Mouse (Mus musculus): ENCODE measurements around the gene Mmp19. TPM values are rescaled to one million over a fixed set of nuclear protein-coding genes. Genes with fewer than 3 reads are reported as not detected.

Mmp19 gene
- polyA plus RNA-seq, 1 experiment from 2014 or later = 0.73 TPM

DNA sequence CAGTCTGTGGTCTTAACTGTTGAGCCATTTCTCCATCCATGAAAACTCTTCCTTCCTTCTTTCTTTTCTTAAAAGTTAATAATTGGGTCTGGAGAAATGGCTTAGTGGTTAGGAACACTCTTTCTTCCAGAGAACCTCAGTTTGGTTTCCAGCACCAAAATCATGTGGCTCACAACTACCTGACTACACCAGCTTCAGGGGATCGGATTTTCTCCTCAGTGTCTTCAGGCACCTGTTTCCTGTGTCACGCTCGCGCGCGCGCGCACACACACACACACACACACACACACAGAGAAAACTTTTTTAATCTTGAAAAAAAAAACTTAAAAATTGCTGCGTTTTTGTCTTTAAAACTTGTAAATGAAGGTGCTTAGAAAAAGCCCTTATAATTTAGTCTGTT is 33.1 kb downstream of the Mmp19 start:
- H3K9me3 ChIP-seq = no peaks in the 10 kb centered on the region
- no peak overlapping the region for H3K4me3 ChIP-seq
- WGBS = 98% methylated on average over 9 of the region's 9 CpGs
- no peak overlapping the region for H3K9ac ChIP-seq
- peaks cover 20% of the 10 kb centered on the region for H3K4me1 ChIP-seq (replicated peaks)
- no peaks in the 10 kb centered on the region for H3K27me3 ChIP-seq
- H3K27ac ChIP-seq (replicated peaks) = no peak overlapping the region
- H3K36me3 ChIP-seq = peaks cover 11% of the 10 kb centered on the region
- ATAC-seq (ENCODE audit: low FRiP score, low read depth) = no peak
- H3K4me2 ChIP-seq = no peak overlapping the region

DNA sequence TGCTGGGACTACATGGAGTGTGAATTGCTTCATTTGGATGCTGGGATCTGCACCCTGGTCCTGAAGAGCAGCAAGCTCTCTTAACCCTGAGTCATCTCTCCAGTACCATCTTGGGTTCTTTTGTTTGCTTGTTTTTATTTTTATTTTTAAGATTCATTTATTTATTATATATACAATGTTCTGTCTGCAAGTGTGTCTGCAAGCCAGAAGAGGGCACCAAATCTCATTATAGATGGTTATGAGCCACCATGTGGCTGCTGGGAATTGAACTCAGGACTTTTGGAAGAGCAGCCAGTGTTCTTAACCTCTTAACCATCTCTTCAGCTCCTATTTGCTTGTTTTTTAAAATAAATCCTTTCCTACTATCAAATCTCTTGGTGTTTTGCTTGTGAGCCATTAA is 46.7 kb downstream of the Mmp19 start:
- Histone ChIP-seq H3K27ac (replicated peaks) (no peak overlapping the region), H3K9me3 (no peaks in the 10 kb centered on the region), H3K9ac (no peak overlapping the region), H3K4me1 (replicated peaks) (no peaks in the 10 kb centered on the region), H3K36me3 (peaks cover 58% of the 10 kb centered on the region), H3K27me3 (no peaks in the 10 kb centered on the region), H3K4me2 (no peak overlapping the region), H3K4me3 (no peak overlapping the region)
- no peak for ATAC-seq (ENCODE audit: low FRiP score, low read depth)

DNA sequence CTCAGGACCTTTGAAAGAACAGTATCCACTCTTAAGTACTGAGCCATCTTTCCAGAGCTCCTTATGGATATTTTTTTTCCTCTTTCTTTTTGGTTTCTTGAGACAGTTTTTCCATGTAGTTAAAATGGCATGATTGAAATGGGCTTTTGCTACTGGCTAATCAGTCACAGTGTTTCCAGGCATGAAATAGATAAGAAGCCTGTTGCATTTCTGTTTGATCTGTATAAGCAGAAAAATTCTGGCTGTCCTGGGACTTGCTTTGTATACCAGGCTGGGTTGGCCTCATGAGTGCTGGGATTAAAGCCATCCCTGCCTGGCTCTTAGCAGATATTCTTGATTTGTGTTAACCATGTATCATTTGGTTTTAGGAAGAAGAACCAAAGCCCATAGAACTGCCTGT is 48.7 kb downstream of the Mmp19 start:
- Histone ChIP-seq H3K27ac (replicated peaks) (no peak overlapping the region), H3K27me3 (no peaks in the 10 kb centered on the region), H3K4me1 (replicated peaks) (no peaks in the 10 kb centered on the region), H3K36me3 (peaks cover 58% of the 10 kb centered on the region), H3K4me3 (no peak overlapping the region), H3K9ac (no peak overlapping the region), H3K9me3 (no peaks in the 10 kb centered on the region), H3K4me2 (no peak overlapping the region)
- no peak for ATAC-seq (ENCODE audit: low FRiP score, low read depth)

DNA sequence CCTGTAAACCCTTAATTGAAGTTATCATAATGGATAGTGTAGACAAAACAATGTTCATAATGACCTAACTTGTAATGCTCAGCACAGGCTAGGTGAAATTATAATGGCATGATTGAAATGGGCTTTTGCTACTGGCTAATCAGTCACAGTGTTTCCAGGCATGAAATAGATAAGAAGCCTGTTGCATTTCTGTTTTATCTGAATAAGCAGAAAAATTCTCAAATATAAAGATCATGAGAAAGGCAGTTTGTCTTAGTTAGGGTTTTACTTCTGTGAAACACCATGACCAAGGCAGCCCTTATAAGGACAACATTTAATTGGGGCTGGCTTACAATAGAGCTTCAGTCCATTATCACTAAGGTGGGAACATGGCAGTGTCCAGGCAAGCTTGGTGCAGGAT is 49.9 kb downstream of the Mmp19 start:
- Histone ChIP-seq H3K36me3 (peaks cover 50% of the 10 kb centered on the region), H3K27ac (replicated peaks) (no peak overlapping the region)

DNA sequence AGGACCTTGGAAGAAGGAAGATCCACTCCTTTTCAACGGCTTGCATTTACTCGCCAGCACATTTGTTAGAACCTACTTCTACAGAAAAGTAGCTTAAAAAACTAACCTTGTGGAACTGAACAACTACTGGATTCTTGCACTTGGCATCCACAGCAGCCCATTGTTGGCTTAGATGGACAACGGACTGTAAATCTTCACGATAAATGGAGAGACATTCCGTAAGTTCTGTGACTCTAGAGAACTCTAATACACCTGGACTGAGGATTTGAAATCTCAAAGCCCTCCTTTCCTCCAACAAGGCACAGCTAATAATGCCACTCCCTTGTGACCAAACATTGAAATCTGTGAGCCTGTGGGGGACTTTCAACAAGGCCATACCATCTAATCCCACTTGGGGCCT is 52.5 kb downstream of the Mmp19 start:
- ATAC-seq (ENCODE audit: low FRiP score, low read depth) = no peak
- no peak overlapping the region for H3K9ac ChIP-seq
- H3K4me3 ChIP-seq = no peak overlapping the region
- peaks cover 43% of the 10 kb centered on the region for H3K36me3 ChIP-seq
- H3K9me3 ChIP-seq = no peaks in the 10 kb centered on the region
- no peaks in the 10 kb centered on the region for H3K27me3 ChIP-seq
- H3K4me1 ChIP-seq (replicated peaks) = no peaks in the 10 kb centered on the region
- no peak overlapping the region for H3K27ac ChIP-seq (replicated peaks)
- H3K4me2 ChIP-seq = no peak overlapping the region
- WGBS = 95% methylated on average over 5 of the region's 5 CpGs

More for the DNA sequence above, 49.9 kb downstream of the Mmp19 start:
- Histone ChIP-seq H3K27me3 (no peaks in the 10 kb centered on the region), H3K9ac (no peak overlapping the region), H3K4me1 (replicated peaks) (no peaks in the 10 kb centered on the region), H3K9me3 (no peaks in the 10 kb centered on the region), H3K4me2 (no peak overlapping the region), H3K4me3 (no peak overlapping the region)
- no peak for ATAC-seq (ENCODE audit: low FRiP score, low read depth)

DNA sequence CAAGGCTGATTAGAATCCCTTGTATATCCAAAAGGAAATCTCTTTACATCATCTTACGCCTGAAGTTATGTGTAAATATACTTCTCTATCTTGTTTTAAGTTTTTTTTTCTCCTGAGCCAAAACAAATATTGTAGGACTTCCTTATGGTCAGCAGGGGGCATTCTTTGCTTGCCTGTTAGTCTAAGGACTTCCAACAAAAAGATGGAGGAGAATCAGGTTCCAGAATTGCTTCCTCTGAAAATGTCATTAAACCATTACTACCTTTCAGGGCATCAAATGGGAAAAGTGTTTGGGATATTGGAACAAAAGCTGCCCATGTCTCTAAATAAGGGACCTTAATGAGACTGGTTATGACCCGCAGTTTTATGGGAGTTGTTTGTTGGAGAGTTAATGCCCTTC is 54.8 kb downstream of the Mmp19 start:
- no peaks in the 10 kb centered on the region for H3K9me3 ChIP-seq
- no peak overlapping the region for H3K4me2 ChIP-seq
- WGBS = 78% methylated on average over 2 of the region's 2 CpGs
- H3K27ac ChIP-seq (replicated peaks) = 0 out of 2 replicates have a peak overlapping the region, but pooled peaks have one; percentile 31
- H3K27me3 ChIP-seq = no peaks in the 10 kb centered on the region
- no peaks in the 10 kb centered on the region for H3K4me1 ChIP-seq (replicated peaks)
- H3K36me3 ChIP-seq = peaks cover 56% of the 10 kb centered on the region
- H3K4me3 ChIP-seq = no peak overlapping the region
- H3K9ac ChIP-seq = no peak overlapping the region
- ATAC-seq (ENCODE audit: low FRiP score, low read depth) = no peak

DNA sequence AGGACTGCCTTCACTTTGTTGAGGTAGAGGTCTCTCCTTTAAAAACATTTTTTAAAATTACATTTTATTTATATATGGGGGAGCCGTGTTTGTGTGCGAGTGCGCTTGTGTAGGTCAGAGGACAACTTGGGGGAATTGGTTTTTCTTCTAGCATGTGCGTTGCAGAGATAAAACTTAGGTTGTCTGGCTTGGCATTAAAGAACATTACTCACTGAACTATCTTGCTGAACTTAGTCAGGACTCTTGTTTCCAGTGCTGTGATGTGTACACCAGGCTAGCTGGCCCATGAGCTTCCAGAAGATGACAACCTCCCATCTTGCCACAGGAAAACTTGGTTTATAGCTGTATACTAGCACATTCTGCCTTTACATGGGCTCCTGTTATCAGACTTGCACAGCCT is 56.0 kb downstream of the Mmp19 start:
- H3K4me3 ChIP-seq = no peak overlapping the region
- no peak overlapping the region for H3K4me2 ChIP-seq
- H3K9ac ChIP-seq = no peak overlapping the region
- peaks cover 50% of the 10 kb centered on the region for H3K36me3 ChIP-seq
- H3K27me3 ChIP-seq = no peaks in the 10 kb centered on the region
- 98% methylated on average over 4 of the region's 4 CpGs for WGBS
- no peak for ATAC-seq (ENCODE audit: low FRiP score, low read depth)
- no peaks in the 10 kb centered on the region for H3K9me3 ChIP-seq
- H3K27ac ChIP-seq (replicated peaks) = no peak overlapping the region
- H3K4me1 ChIP-seq (replicated peaks) = no peaks in the 10 kb centered on the region

DNA sequence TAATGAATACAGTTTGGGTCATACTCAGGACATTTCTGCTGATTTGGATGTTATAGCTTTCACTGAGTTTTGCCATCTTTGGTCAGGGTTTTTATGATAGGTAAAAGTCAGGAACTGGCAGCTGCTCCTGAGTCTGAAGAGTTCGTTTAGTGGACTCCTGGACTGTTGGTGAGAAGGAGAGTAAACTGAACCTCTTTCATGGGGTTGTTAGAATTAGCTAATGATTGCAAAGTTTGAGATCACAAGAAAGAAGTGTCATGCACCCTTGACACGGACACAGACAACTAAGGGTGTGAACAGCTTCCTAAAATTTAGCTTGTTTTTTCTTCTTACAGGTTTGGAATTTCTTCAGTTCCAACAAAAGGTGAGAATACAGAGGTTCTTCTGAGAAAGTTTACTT is 57.7 kb downstream of the Mmp19 start:
- WGBS = 85% methylated on average over 2 of the region's 2 CpGs
- ATAC-seq (ENCODE audit: low FRiP score, low read depth) = no peak
- Histone ChIP-seq H3K27ac (replicated peaks) (no peak overlapping the region), H3K4me3 (no peak overlapping the region), H3K27me3 (no peaks in the 10 kb centered on the region), H3K9ac (no peak overlapping the region), H3K9me3 (no peaks in the 10 kb centered on the region), H3K4me1 (replicated peaks) (no peaks in the 10 kb centered on the region), H3K4me2 (no peak overlapping the region), H3K36me3 (peaks cover 42% of the 10 kb centered on the region)

DNA sequence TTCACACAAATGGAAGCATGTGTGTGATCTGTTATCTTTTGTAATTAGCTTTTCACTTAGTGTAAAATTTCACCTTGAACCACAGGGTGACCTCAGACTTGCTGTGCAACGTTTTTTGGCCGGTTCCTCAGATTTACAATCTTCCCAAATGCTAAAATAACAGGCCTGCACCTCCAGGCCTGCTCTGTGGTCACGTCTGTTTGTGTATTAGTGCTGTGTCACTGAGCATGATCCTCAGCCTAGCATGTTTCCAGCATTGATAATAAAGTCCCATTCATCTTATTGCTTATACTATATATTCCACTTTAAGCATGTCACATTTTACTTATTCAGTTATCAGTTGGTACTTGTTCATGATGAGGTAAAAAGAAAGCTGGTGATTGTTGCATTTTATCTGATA is 59.6 kb downstream of the Mmp19 start:
- Histone ChIP-seq H3K9ac (no peak overlapping the region), H3K36me3 (peaks cover 44% of the 10 kb centered on the region), H3K4me3 (no peak overlapping the region), H3K27me3 (no peaks in the 10 kb centered on the region), H3K4me2 (no peak overlapping the region), H3K27ac (replicated peaks) (no peak overlapping the region), H3K9me3 (no peaks in the 10 kb centered on the region), H3K4me1 (replicated peaks) (no peaks in the 10 kb centered on the region)
- ATAC-seq (ENCODE audit: low FRiP score, low read depth) = no peak
- 72% methylated on average over 3 of the region's 3 CpGs for WGBS

Other genes with a start within 250 kb of the Mmp19 start
- gene Zc3h10, start 243.1 kb upstream of the Mmp19 start, polyA plus RNA-seq (2015; fragmentation: Nextera tagmentation; extraction: Ambion mirVana) = 18.2 and 20.0 TPM in 2 replicates
- gene Rpl41, start 241.6 kb upstream of the Mmp19 start, polyA plus RNA-seq (2015; fragmentation: Nextera tagmentation; extraction: Ambion mirVana) = 2,263 and 2,497 TPM in 2 replicates
- gene Pa2g4, start 224.9 kb upstream of the Mmp19 start, polyA plus RNA-seq (2015; fragmentation: Nextera tagmentation; extraction: Ambion mirVana) = 125 and 127 TPM in 2 replicates
- 1.2 and 2.1 TPM in 2 replicates for gene Erbb3, start 201.3 kb upstream of the Mmp19 start, polyA plus RNA-seq (2015; fragmentation: Nextera tagmentation; extraction: Ambion mirVana)
- gene Rps26, start 164.2 kb upstream of the Mmp19 start, polyA plus RNA-seq (2015; fragmentation: Nextera tagmentation; extraction: Ambion mirVana) = 359 and 409 TPM in 2 replicates
- gene Ikzf4, start 144.9 kb upstream of the Mmp19 start, polyA plus RNA-seq (2015; fragmentation: Nextera tagmentation; extraction: Ambion mirVana) = 15.1 and 18.3 TPM in 2 replicates
- gene Suox, start 116.8 kb upstream of the Mmp19 start, polyA plus RNA-seq (2015; fragmentation: Nextera tagmentation; extraction: Ambion mirVana) = 14.5 TPM in 2 replicates
- 113 and 121 TPM in 2 replicates for gene Rab5b, start 94.6 kb upstream of the Mmp19 start, polyA plus RNA-seq (2015; fragmentation: Nextera tagmentation; extraction: Ambion mirVana)
- gene Pmel, start 86.7 kb upstream of the Mmp19 start, polyA plus RNA-seq (2015; fragmentation: Nextera tagmentation; extraction: Ambion mirVana) = 0.62 and 1.1 TPM in 2 replicates
- 22.4 and 23.5 TPM in 2 replicates for gene Cdk2, start 85.9 kb upstream of the Mmp19 start, polyA plus RNA-seq (2015; fragmentation: Nextera tagmentation; extraction: Ambion mirVana)
- 7.7 and 8.9 TPM in 2 replicates for gene Dgka, start 46.1 kb upstream of the Mmp19 start, polyA plus RNA-seq (2015; fragmentation: Nextera tagmentation; extraction: Ambion mirVana)
- 44.5 and 47.0 TPM in 2 replicates for gene Pym1, start 43.0 kb upstream of the Mmp19 start, polyA plus RNA-seq (2015; fragmentation: Nextera tagmentation; extraction: Ambion mirVana)
- 50.5 and 51.9 TPM in 2 replicates for gene Dnajc14, start 13.2 kb downstream of the Mmp19 start, polyA plus RNA-seq (2015; fragmentation: Nextera tagmentation; extraction: Ambion mirVana)
- 17.0 and 19.9 TPM in 2 replicates for gene Tmem198b, start 13.5 kb downstream of the Mmp19 start, polyA plus RNA-seq (2015; fragmentation: Nextera tagmentation; extraction: Ambion mirVana)
- gene Sarnp, start 26.4 kb downstream of the Mmp19 start, polyA plus RNA-seq (2015; fragmentation: Nextera tagmentation; extraction: Ambion mirVana) = 146 and 151 TPM in 2 replicates
- gene Ormdl2, start 30.7 kb downstream of the Mmp19 start, polyA plus RNA-seq (2015; fragmentation: Nextera tagmentation; extraction: Ambion mirVana) = 28.1 and 28.8 TPM in 2 replicates
- gene Gdf11, start 100.8 kb downstream of the Mmp19 start, polyA plus RNA-seq (2015; fragmentation: Nextera tagmentation; extraction: Ambion mirVana) = 8.6 and 8.9 TPM in 2 replicates
- gene Cd63, start 110.1 kb downstream of the Mmp19 start, polyA plus RNA-seq (2015; fragmentation: Nextera tagmentation; extraction: Ambion mirVana) = 262 and 274 TPM in 2 replicates
- 20.9 and 22.1 TPM in 2 replicates for gene Rdh5, start 132.0 kb downstream of the Mmp19 start, polyA plus RNA-seq (2015; fragmentation: Nextera tagmentation; extraction: Ambion mirVana)
- 266 and 268 TPM in 2 replicates for gene Bloc1s1, start 133.1 kb downstream of the Mmp19 start, polyA plus RNA-seq (2015; fragmentation: Nextera tagmentation; extraction: Ambion mirVana)
- gene Itga7, start 142.9 kb downstream of the Mmp19 start, polyA plus RNA-seq (2015; fragmentation: Nextera tagmentation; extraction: Ambion mirVana) = 8.9 TPM in 2 replicates
- not detected in 2 replicates for gene Mettl7b, start 170.1 kb downstream of the Mmp19 start, polyA plus RNA-seq (2015; fragmentation: Nextera tagmentation; extraction: Ambion mirVana)
- gene Olfr9, start 198.5 kb downstream of the Mmp19 start, polyA plus RNA-seq (2015; fragmentation: Nextera tagmentation; extraction: Ambion mirVana) = not detected in 2 replicates
- not detected in 2 replicates for gene Olfr763, start 219.9 kb downstream of the Mmp19 start, polyA plus RNA-seq (2015; fragmentation: Nextera tagmentation; extraction: Ambion mirVana)
- gene Olfr764-ps1, start 249.0 kb downstream of the Mmp19 start, polyA plus RNA-seq (2015; fragmentation: Nextera tagmentation; extraction: Ambion mirVana) = not detected in 2 replicates

All from hindbrain, embryonic 15.5 days (tissue).